Mouse (Mus musculus) granulocyte monocyte progenitor cell, adult 5-6 weeks (primary cell): ENCODE data around the gene Ptar1. TPM values are rescaled to one million over a fixed set of nuclear protein-coding genes. Genes with fewer than 3 reads are reported as not detected.

Experiments used
- ATAC-seq: replicated peaks from 2 replicates; pipeline ENCODE4 v1.8.0; 2016; ENCODE audit warnings: mild to moderate bottlenecking, moderate TSS enrichment, inconsistent platforms; ENCODE audit not compliant: poor library complexity, severe bottlenecking
- total RNA-seq, 2 experiments: library from RNA; stranded (forward) in 1 of 2; stranded (reverse) in 1 of 2; fragments of 200-712, 200-1000 nt in 1 of 2; fragments of >200 nt in 1 of 2; fragmentation: Nextera tagmentation in 1 of 2; gene quantifications; 2 replicates each; pipeline ENCODE4 v1.2.3; 2014 to 2017

Ptar1 gene
- total RNA-seq, 2 experiments from 2014 or later = 7.0 to 13.3 TPM

- ATAC-seq = peak; percentile 72
These were observed 70.8 kb downstream of the Ptar1 start for GRCm38 (mm10) chr19:23757961-23758553.

- peak; percentile 48 for ATAC-seq
These were observed 71.5 kb downstream of the Ptar1 start, which contains the start of gene Apba1 for GRCm38 (mm10) chr19:23758554-23759321. Gene Apba1, plus strand, starts transcription at chr19:23758887.

DNA sequence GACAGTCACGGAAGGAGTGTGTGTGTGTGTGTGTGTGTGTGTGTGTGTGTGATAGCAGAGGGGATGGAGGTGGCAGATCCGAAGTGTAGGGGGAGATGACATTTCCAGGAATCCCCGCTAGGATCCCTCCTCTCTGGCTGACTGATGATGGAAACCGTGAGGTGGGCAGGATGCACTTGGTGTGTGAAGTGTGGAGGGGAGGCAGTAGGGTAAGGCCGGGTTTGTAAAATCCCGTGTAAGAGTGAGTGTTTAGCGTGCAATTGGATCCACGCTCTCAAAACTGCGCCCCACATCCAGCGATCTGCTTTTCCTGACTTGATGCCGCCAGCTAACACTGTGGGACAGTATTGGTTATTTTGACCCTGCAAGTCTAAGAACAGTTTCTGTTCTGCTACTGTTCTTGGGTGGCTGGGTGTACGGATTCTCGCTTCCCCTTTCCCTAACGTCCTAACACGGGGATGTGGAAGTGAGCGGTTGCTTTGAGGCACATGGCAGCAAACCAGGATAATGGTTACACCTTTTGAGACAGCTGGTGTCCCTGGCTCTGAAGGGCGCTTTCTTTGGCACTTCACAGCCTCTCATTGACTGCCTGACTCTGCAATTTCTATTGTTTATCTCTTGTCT, 72.2 kb downstream of the Ptar1 start:
- ATAC-seq = peak; percentile 79

DNA sequence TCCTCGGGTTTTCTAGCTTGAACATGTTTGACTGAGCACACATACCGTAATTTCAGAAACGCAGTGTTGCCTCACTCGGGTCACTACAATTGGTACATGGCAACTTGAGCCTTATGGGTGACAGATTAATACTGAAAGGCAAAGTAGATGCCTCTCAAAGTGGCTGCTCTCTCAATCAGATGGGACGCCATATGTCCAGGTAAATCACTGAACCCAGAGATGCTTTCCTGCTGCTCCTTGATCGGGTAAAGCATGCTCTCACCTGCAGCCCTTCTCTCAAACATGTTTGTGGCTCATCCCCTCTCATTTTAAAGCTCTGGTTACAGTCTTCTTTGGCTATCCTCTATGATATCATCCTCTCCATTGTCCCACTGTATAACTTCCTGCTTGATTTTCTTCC, 76.1 kb downstream of the Ptar1 start:
- ATAC-seq = no peak

- no peak for ATAC-seq
These were observed 76.8 kb downstream of the Ptar1 start for GRCm38 (mm10) chr19:23764051-23764450.

DNA sequence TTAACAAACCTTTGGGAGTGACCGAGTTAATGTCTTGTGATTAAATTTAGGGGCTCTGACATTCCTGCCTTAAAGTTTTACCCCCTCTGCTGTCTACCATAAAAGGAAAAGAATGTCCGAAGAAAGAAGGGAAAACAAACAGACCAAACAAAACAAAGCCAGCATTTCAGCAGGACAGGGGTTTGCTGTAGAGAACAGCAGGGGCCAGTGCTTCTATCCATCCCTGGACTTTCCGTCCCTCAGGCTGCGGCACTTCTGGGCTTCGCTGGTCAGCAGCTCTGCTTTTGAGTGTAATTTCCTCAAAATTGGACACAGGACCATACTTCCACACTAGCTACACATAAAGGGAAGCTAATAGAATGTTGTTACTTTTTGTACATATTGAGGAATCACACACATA, 81.6 kb downstream of the Ptar1 start:
- no peak for ATAC-seq

GRCm38 (mm10) chr19:23770494-23771423, 83.5 kb downstream of the Ptar1 start:
- ATAC-seq = peak; percentile 55

DNA sequence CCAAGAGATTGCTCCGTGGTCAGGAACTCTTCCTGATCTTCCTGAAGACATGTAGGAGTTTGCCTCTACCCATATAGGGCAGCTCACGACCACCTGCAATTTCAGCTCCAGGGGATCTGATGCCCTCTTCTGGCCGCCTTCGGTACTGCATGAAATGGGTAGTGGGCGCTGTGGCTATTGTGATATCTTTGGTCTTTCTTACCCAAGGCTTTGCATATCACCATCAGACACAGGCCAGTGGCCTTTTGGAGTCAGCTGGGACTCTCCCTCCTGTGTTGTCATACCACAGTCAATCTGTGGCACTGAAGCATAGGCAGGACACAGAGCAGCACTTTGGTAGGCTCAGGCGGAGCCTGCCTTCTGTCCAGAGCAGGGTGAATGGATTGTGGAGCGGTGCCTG, 84.7 kb downstream of the Ptar1 start:
- peak; percentile 61 for ATAC-seq

DNA sequence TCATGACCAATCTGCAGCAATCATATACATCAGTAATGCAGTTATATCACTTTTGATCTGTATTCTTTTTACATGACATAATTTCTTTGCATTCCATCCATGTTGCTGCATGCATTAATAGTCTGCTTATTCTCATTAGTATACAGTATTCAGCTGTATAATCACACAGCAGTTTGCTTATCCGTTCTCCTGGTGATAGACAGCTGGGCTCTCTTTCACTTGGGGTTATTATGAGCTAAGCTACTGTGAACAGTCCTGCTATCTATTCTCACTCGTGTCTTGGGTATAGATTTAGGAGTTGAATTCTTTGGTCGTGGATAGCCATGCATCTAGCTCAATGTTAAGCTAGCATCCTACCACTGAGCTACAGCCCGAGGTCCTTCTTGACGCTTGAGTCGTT, 88.1 kb downstream of the Ptar1 start:
- ATAC-seq = no peak

DNA sequence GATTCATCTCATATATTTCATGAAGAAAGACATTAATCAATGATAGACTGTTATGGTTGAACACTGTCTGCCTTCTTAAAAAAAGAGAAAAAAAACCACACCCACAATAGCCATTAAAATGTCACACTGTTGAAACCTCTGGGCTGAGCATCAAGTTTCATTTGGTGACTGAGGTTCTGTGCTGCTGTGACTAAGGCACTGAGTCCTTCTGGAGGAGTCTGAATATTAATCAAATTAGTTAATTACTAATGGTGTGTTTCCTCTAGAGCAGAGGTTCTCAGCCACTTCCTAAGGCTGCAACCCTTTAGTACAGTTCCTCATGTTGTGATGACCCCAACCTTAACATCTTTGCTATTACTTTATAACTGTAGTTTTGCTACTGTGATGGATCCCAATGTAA, 91.9 kb downstream of the Ptar1 start:
- ATAC-seq = no peak

- ATAC-seq = no peak
These were observed 92.9 kb downstream of the Ptar1 start for GRCm38 (mm10) chr19:23780105-23780504.

Other genes with a start within 250 kb of the Ptar1 start
- gene Mamdc2, start 239.0 kb upstream of the Ptar1 start, total RNA-seq (2014; fragmentation: Nextera tagmentation) = not detected in 2 replicates
- gene Mamdc2, start 239.0 kb upstream of the Ptar1 start, total RNA-seq (2017) = 0.04 TPM in 1 of 2 replicates, not detected in the other
- not detected in 2 replicates for gene 1700028P14Rik, start 34.6 kb upstream of the Ptar1 start, total RNA-seq (2014; fragmentation: Nextera tagmentation)
- gene 1700028P14Rik, start 34.6 kb upstream of the Ptar1 start, total RNA-seq (2017) = not detected in 2 replicates
- 12.0 and 12.4 TPM in 2 replicates for gene Apba1, start 71.5 kb downstream of the Ptar1 start, total RNA-seq (2014; fragmentation: Nextera tagmentation)
- 10.3 and 13.6 TPM in 2 replicates for gene Apba1, start 71.5 kb downstream of the Ptar1 start, total RNA-seq (2017)